Mouse (Mus musculus) midbrain, embryonic 14.5 days (tissue): ENCODE measurements around the gene Rad51b. TPM values are rescaled to one million over a fixed set of nuclear protein-coding genes. Genes with fewer than 3 reads are reported as not detected.

Source experiments
- ATAC-seq: fragments of 200-750 bp; cut with Nextera tagmentation; 2 replicates; pipeline ENCODE4 v1.8.0; 2017; ENCODE audit warnings: moderate number of reproducible peaks, moderate library complexity; ENCODE audit not compliant: low FRiP score, low TSS enrichment
- DNase-seq: peaks from one replicate; pipeline ENCODE4 v3.0.0-alpha.2; 2015
- H3K27ac ChIP-seq: fragments of 300-500 bp; sonication (generic); replicated peaks from 2 replicates; pipeline ENCODE4 v1.5.1; 2014; ENCODE audit warnings: mild to moderate bottlenecking, low read depth, low read length, moderate library complexity
- H3K27me3 ChIP-seq: fragments of 300-500 bp; sonication (generic); 2 replicates; pipeline ENCODE4 v1.6.1; 2014; ENCODE audit warnings: low read length, control low read depth, mixed read lengths; ENCODE audit not compliant: control insufficient read depth, insufficient read depth
- H3K36me3 ChIP-seq: fragments of 300-500 bp; sonication (generic); 2 replicates; pipeline ENCODE4 v1.6.1; 2014; ENCODE audit warnings: low read length, control low read depth; ENCODE audit not compliant: control insufficient read depth, insufficient read depth
- H3K4me1 ChIP-seq: fragments of 300-500 bp; sonication (generic); 2 replicates; pipeline ENCODE4 v1.6.1; 2014; ENCODE audit warnings: mild to moderate bottlenecking, antibody characterized with exemption, low read length, control low read depth; ENCODE audit not compliant: control insufficient read depth, insufficient read depth
- H3K4me2 ChIP-seq: fragments of 300-500 bp; sonication (generic); 2 replicates; pipeline ENCODE4 v1.6.1; 2014; ENCODE audit warnings: mild to moderate bottlenecking, low read length, moderate library complexity
- H3K4me3 ChIP-seq: fragments of 300-500 bp; sonication (generic); replicated peaks from 2 replicates; pipeline ENCODE4 v1.5.1; 2014; ENCODE audit warnings: low read depth, low read length
- H3K9ac ChIP-seq: fragments of 300-500 bp; sonication (generic); replicated peaks from 2 replicates; pipeline ENCODE4 v1.6.1; 2014; ENCODE audit warnings: mild to moderate bottlenecking, low read length, moderate library complexity
- H3K9me3 ChIP-seq: fragments of 300-500 bp; sonication (generic); 2 replicates; pipeline ENCODE4 v1.6.1; 2016; ENCODE audit warnings: low read length, control low read depth, mixed read lengths; ENCODE audit not compliant: control insufficient read depth
- WGBS: fragments of 180-500 bp; shearing (Covaris S2); extraction: QIAGEN DNeasy Blood & Tissue Kit; methylation state at CpG from one replicate; pipeline ENCODE4 v1.1.7; 2014; 5-methylcytosine and 5-hydroxymethylcytosine counted together
- polyA plus RNA-seq: library from polyadenylated mRNA; unstranded; fragments of >200 nt; fragmentation: Nextera tagmentation; extraction: Ambion mirVana; gene quantifications from 2 replicates; pipeline ENCODE4 v1.2.1, GENCODE M21; 2014

Gene Rad51b
- polyA plus RNA-seq, 1 experiment from 2014 or later, result 1.6 TPM

GRCm38 (mm10) chr12:79577525-79577924 lies 280.4 kb downstream of the Rad51b start:
- H3K9ac ChIP-seq, result no peak overlapping the region
- H3K9me3 ChIP-seq, result no peaks in the 10 kb centered on the region
- H3K36me3 ChIP-seq, result no peaks in the 10 kb centered on the region
- no peaks in the 10 kb centered on the region for H3K4me1 ChIP-seq
- DNase-seq (no peak), ATAC-seq (no peak)
- H3K4me2 ChIP-seq, result no peak overlapping the region
- 97% methylated on average over 2 of the region's 2 CpGs for WGBS
- no peak overlapping the region for H3K27ac ChIP-seq
- no peak overlapping the region for H3K4me3 ChIP-seq
- no peaks in the 10 kb centered on the region for H3K27me3 ChIP-seq

- DNase-seq (no peak), ATAC-seq (no peak)
- WGBS, result 92% methylated on average over 6 of the region's 6 CpGs
- H3K36me3 ChIP-seq, result no peaks in the 10 kb centered on the region
- H3K9ac ChIP-seq, result no peak overlapping the region
- no peak overlapping the region for H3K4me2 ChIP-seq
- no peak overlapping the region for H3K4me3 ChIP-seq
- no peak overlapping the region for H3K27ac ChIP-seq
- H3K4me1 ChIP-seq, result no peaks in the 10 kb centered on the region
- H3K27me3 ChIP-seq, result no peaks in the 10 kb centered on the region
- H3K9me3 ChIP-seq, result no peaks in the 10 kb centered on the region
Observed at GRCm38 (mm10) chr12:79579018-79579585, 282.0 kb downstream of the Rad51b start.

GRCm38 (mm10) chr12:79579837-79580236 lies 282.8 kb downstream of the Rad51b start:
- H3K9me3 ChIP-seq, result no peaks in the 10 kb centered on the region
- DNase-seq (no peak), ATAC-seq (no peak)
- no peak overlapping the region for H3K4me3 ChIP-seq
- no peaks in the 10 kb centered on the region for H3K27me3 ChIP-seq
- 83% methylated on average over 6 of the region's 6 CpGs for WGBS
- H3K36me3 ChIP-seq, result no peaks in the 10 kb centered on the region
- H3K9ac ChIP-seq, result no peak overlapping the region
- no peaks in the 10 kb centered on the region for H3K4me1 ChIP-seq
- H3K4me2 ChIP-seq, result no peak overlapping the region
- H3K27ac ChIP-seq, result no peak overlapping the region

- ATAC-seq (no peak), DNase-seq (no peak)
- Histone ChIP-seq H3K4me3 (no peak overlapping the region), H3K4me1 (no peaks in the 10 kb centered on the region), H3K36me3 (no peaks in the 10 kb centered on the region), H3K4me2 (no peak overlapping the region), H3K9ac (no peak overlapping the region), H3K9me3 (no peaks in the 10 kb centered on the region), H3K27me3 (no peaks in the 10 kb centered on the region), H3K27ac (no peak overlapping the region)
- 90% methylated on average over 6 of the region's 6 CpGs for WGBS
Observed at GRCm38 (mm10) chr12:79584556-79585307, 287.6 kb downstream of the Rad51b start.

GRCm38 (mm10) chr12:79585336-79585735 lies 288.3 kb downstream of the Rad51b start:
- H3K4me2 ChIP-seq, result no peak overlapping the region
- H3K9me3 ChIP-seq, result no peaks in the 10 kb centered on the region
- H3K4me1 ChIP-seq, result no peaks in the 10 kb centered on the region
- H3K27me3 ChIP-seq, result no peaks in the 10 kb centered on the region
- DNase-seq (no peak), ATAC-seq (no peak)
- no peak overlapping the region for H3K27ac ChIP-seq
- no peak overlapping the region for H3K9ac ChIP-seq
- no peak overlapping the region for H3K4me3 ChIP-seq
- 92% methylated on average over 2 of the region's 2 CpGs for WGBS
- no peaks in the 10 kb centered on the region for H3K36me3 ChIP-seq

- WGBS, result 96% methylated on average over 4 of the region's 4 CpGs
- H3K9me3 ChIP-seq, result no peaks in the 10 kb centered on the region
Observed at GRCm38 (mm10) chr12:79588831-79589230, 291.7 kb downstream of the Rad51b start.

GRCm38 (mm10) chr12:79592206-79592605 lies 295.1 kb downstream of the Rad51b start:
- DNase-seq (peak; percentile 48), ATAC-seq (no peak)
- no peak overlapping the region for H3K27ac ChIP-seq
- no peaks in the 10 kb centered on the region for H3K4me1 ChIP-seq
- WGBS, result 7% methylated on average over 4 of the region's 4 CpGs
- H3K4me3 ChIP-seq, result no peak overlapping the region
- no peaks in the 10 kb centered on the region for H3K36me3 ChIP-seq
- no peaks in the 10 kb centered on the region for H3K9me3 ChIP-seq
- no peak overlapping the region for H3K4me2 ChIP-seq
- H3K9ac ChIP-seq, result no peak overlapping the region
- H3K27me3 ChIP-seq, result no peaks in the 10 kb centered on the region

More at GRCm38 (mm10) chr12:79588831-79589230, 291.7 kb downstream of the Rad51b start:
- DNase-seq (no peak), ATAC-seq (no peak)
- no peaks in the 10 kb centered on the region for H3K27me3 ChIP-seq
- no peak overlapping the region for H3K4me3 ChIP-seq
- no peak overlapping the region for H3K4me2 ChIP-seq
- H3K4me1 ChIP-seq, result no peaks in the 10 kb centered on the region
- no peaks in the 10 kb centered on the region for H3K36me3 ChIP-seq
- no peak overlapping the region for H3K9ac ChIP-seq
- no peak overlapping the region for H3K27ac ChIP-seq

GRCm38 (mm10) chr12:79596842-79597241 lies 299.8 kb downstream of the Rad51b start:
- DNase-seq (no peak), ATAC-seq (no peak)
- H3K4me1 ChIP-seq, result 0 out of 2 replicates have a peak, but pooled peaks cover 4% of the 10 kb centered on the region
- H3K9me3 ChIP-seq, result no peaks in the 10 kb centered on the region
- H3K4me2 ChIP-seq, result no peak overlapping the region
- H3K4me3 ChIP-seq, result no peak overlapping the region
- no peaks in the 10 kb centered on the region for H3K36me3 ChIP-seq
- no peaks in the 10 kb centered on the region for H3K27me3 ChIP-seq
- H3K9ac ChIP-seq, result no peak overlapping the region
- H3K27ac ChIP-seq, result no peak overlapping the region

GRCm38 (mm10) chr12:79597351-79597750 lies 300.3 kb downstream of the Rad51b start:
- H3K9me3 ChIP-seq, result no peaks in the 10 kb centered on the region
- ATAC-seq, result no peak
- no peak for DNase-seq
- H3K4me1 ChIP-seq, result 0 out of 2 replicates have a peak, but pooled peaks cover 4% of the 10 kb centered on the region
- no peak overlapping the region for H3K9ac ChIP-seq
- no peak overlapping the region for H3K4me3 ChIP-seq
- 98% methylated on average over 2 of the region's 2 CpGs for WGBS
- no peak overlapping the region for H3K27ac ChIP-seq
- no peaks in the 10 kb centered on the region for H3K27me3 ChIP-seq
- H3K36me3 ChIP-seq, result no peaks in the 10 kb centered on the region
- H3K4me2 ChIP-seq, result no peak overlapping the region
